Mouse (Mus musculus) neutrophil, adult 83 days (primary cell): ENCODE results near the gene Txnrd2. TPM values are rescaled to one million over a fixed set of nuclear protein-coding genes. Genes with fewer than 3 reads are reported as not detected.

ENCODE experiments used
- total RNA-seq, 2 experiments: library from RNA; stranded (reverse); gene quantifications; one replicate each; pipeline ENCODE4 v1.2.4; 2023

The Txnrd2 gene
- total RNA-seq, result 10 to 100 TPM; 12.7 to 17.6 TPM

DNA sequence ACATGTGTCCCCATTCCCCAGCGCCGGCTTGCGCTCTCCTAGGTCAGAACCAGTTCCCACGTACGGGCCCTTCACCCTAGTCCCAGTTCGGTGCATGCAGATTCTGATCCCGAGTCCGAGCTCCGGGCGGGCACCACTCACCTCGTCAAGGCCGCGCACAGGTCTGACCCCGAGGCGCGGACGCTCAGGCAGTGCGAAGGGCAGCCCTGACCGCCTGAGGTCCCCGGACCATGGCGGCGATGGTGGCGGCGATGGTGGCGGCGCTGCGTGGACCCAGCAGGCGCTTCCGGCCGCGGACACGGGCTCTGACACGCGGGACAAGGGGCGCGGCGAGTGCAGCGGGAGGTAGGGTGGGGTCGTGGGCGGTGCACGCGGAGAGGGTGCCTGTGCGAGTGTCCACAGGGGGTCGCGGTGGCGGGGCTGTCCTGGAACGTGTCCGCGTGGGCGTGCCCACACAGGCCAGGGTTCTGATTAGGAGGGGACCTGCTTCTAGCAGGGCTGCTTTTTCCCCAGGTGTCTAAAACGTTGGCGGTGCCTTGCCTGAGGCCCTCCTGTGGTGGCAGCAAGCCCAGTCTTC is at the start of gene Txnrd2:
Gene Txnrd2 (plus strand): TSS at position 170 of the 577 bp plus-strand sequence.

DNA sequence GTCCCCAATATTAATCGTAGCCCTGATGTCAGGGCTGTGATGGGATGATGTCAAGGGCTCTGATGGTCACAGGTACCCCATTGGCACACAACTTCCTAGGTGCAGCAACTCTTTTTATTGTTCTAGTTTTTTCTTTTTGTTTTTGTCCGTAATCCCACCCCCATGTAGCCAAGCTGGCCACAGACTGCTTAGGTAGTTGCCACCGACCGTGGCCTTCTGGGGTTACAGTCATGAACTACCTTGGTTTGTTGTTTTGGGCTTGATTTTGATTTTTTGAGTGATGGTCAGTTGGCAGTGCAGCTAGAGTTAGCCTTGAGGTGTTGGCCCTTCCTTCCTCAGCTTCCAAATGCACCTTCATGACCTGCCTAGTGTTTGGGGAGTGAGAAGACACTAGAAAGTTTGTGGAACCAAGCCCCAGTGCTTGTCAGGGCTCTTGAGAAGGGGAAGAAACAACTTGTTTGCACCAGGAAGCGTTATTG is 657 bp downstream of the Txnrd2 start, which contains the start of gene Comt:
Gene Comt (minus strand): TSS at position 51 of the 479 bp plus-strand sequence.

DNA sequence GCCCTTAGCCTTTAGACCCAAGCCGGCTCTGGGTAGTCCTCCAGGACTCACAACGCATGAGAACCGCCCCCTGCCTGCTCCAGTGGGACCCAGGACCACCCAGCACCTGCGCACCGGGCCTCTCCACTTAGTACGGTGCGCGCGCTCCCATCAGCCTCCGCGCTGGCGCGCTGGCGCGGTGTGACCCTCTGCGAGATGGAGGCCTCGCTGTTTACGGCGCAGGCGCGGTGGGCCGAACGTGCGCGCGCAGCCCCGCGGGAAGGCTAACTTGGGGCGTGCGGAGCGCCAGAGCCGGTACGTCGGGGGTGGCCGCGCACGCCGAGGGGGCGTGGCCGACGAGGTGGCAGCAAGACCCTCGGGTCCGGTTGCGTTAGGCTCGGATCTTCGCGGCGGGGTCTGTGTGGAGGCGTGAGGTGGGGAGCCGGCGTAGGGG is 72.4 kb downstream of the Txnrd2 start, which contains the start of the genes Gnb1l and Rtl10:
Gene Gnb1l (plus strand): TSS at position 156 of the 433 bp plus-strand sequence.
Gene Rtl10 (plus strand): TSS at position 344 of the 433 bp plus-strand sequence.

Other genes with a start within 250 kb of the Txnrd2 start
- not detected for gene Ccdc188, start 208.5 kb upstream of the Txnrd2 start, total RNA-seq
- 1 to 10 TPM; 3.3 to 4.4 TPM for gene Zdhhc8, start 191.2 kb upstream of the Txnrd2 start, total RNA-seq
- gene Trmt2a, start 177.7 kb upstream of the Txnrd2 start, total RNA-seq, result 10 to 100 TPM; 40.0 to 45.6 TPM
- gene Ranbp1, start 177.7 kb upstream of the Txnrd2 start, total RNA-seq, result 10 to 100 TPM; 71.8 to 79.3 TPM
- not detected for gene Gm49776, start 168.1 kb upstream of the Txnrd2 start, total RNA-seq
- gene Dgcr8, start 137.1 kb upstream of the Txnrd2 start, total RNA-seq, result 10 to 100 TPM; 28.9 to 32.0 TPM
- 10 to 100 TPM; 24.6 to 29.5 TPM for gene Tango2, start 78.3 kb upstream of the Txnrd2 start, total RNA-seq
- 1 to 10 TPM; 6.7 to 7.6 TPM for gene Arvcf, start 78.2 kb upstream of the Txnrd2 start, total RNA-seq
- gene Comt, start 468 bp downstream of the Txnrd2 start, total RNA-seq, result 10 to 100 TPM; 34.6 to 39.1 TPM
- gene Gnb1l, start 72.3 kb downstream of the Txnrd2 start, total RNA-seq, result 1 to 10 TPM; 1.1 to 3.9 TPM
- gene Rtl10, start 72.5 kb downstream of the Txnrd2 start, total RNA-seq, result 1 to 10 TPM; 1.3 to 2.1 TPM
- not detected for gene Tbx1, start 164.3 kb downstream of the Txnrd2 start, total RNA-seq
- gene Gp1bb, start 196.0 kb downstream of the Txnrd2 start, total RNA-seq, result under 1 TPM in 1 of 2 experiments, not detected in 1; 0.85 TPM
- 10 to 100 TPM; 62.3 to 64.3 TPM for gene Gm49601, start 200.0 kb downstream of the Txnrd2 start, total RNA-seq
- gene Sept5, start 203.6 kb downstream of the Txnrd2 start, total RNA-seq, result 100 to 1,000 TPM; 177 to 200 TPM